Mouse (Mus musculus): Measurements from ENCODE around the gene Trim41. TPM values are rescaled to one million over a fixed set of nuclear protein-coding genes. Genes with fewer than 3 reads are reported as not detected.

Trim41 gene
- 5.8 and 6.1 TPM in 2 replicates for polyA plus RNA-seq (2014; fragmentation: Nextera tagmentation; extraction: Ambion mirVana)

GRCm38 (mm10) chr11:48816800-48817665, at the start of gene Trim41:
Gene Trim41 (minus strand): TSS chr11:48817353.
- Histone ChIP-seq H3K4me3 (ENCODE audit: low read length) (peak within 1 kb of the TSS; percentile 78), H3K9ac (ENCODE audit: low read depth, low read length) (peak within 1 kb of the TSS; percentile 91), H3K36me3 (ENCODE audit: control insufficient read depth, insufficient read depth, low read length) (peaks cover 25% of the 10 kb centered on the region), H3K4me2 (replicated peaks; ENCODE audit: low read depth, low read length) (peak within 1 kb of the TSS; percentile 81), H3K9me3 (ENCODE audit: control insufficient read depth, low read length) (no peaks in the 10 kb centered on the region), H3K27me3 (ENCODE audit: control insufficient read depth, insufficient read depth, low read length) (no peaks in the 10 kb centered on the region), H3K27ac (ENCODE audit: low read depth, low read length) (peak within 1 kb of the TSS; percentile 96), H3K4me1 (ENCODE audit: control insufficient read depth, insufficient read depth, low read length) (peaks cover 16% of the 10 kb centered on the region)
- ATAC-seq (ENCODE audit: low FRiP score, low TSS enrichment) = peak; percentile 96
- under 1% methylated on average over 69 of the region's 77 CpGs for WGBS

- peaks cover 4% of the 10 kb centered on the region; the same call in 1 of the 2 replicates for H3K4me1 ChIP-seq (ENCODE audit: control insufficient read depth, insufficient read depth, low read length)
- peaks cover 5% of the 10 kb centered on the region; the same call in 1 of the 2 replicates for H3K36me3 ChIP-seq (ENCODE audit: control insufficient read depth, insufficient read depth, low read length)
- no peak overlapping the region for H3K27ac ChIP-seq (ENCODE audit: low read depth, low read length)
- H3K9me3 ChIP-seq (ENCODE audit: control insufficient read depth, low read length) = no peaks in the 10 kb centered on the region
- no peak overlapping the region for H3K4me3 ChIP-seq (ENCODE audit: low read length)
- no peak overlapping the region for H3K9ac ChIP-seq (ENCODE audit: low read depth, low read length)
- H3K27me3 ChIP-seq (ENCODE audit: control insufficient read depth, insufficient read depth, low read length) = no peaks in the 10 kb centered on the region
- no peak for ATAC-seq (ENCODE audit: low FRiP score, low TSS enrichment)
- 93% methylated on average over 9 of the region's 9 CpGs for WGBS
- no peak overlapping the region for H3K4me2 ChIP-seq (replicated peaks; ENCODE audit: low read depth, low read length)
Measured at GRCm38 (mm10) chr11:48866481-48866880, 49.3 kb upstream of the Trim41 start.

- Histone ChIP-seq H3K36me3 (ENCODE audit: control insufficient read depth, insufficient read depth, low read length) (peaks cover 5% of the 10 kb centered on the region; the same call in 1 of the 2 replicates), H3K4me3 (ENCODE audit: low read length) (no peak overlapping the region), H3K9ac (ENCODE audit: low read depth, low read length) (no peak overlapping the region), H3K4me2 (replicated peaks; ENCODE audit: low read depth, low read length) (no peak overlapping the region), H3K27me3 (ENCODE audit: control insufficient read depth, insufficient read depth, low read length) (peaks cover 6% of the 10 kb centered on the region; the same call in 1 of the 2 replicates), H3K4me1 (ENCODE audit: control insufficient read depth, insufficient read depth, low read length) (no peaks in the 10 kb centered on the region), H3K27ac (ENCODE audit: low read depth, low read length) (no peak overlapping the region), H3K9me3 (ENCODE audit: control insufficient read depth, low read length) (no peaks in the 10 kb centered on the region)
- no peak for ATAC-seq (ENCODE audit: low FRiP score, low TSS enrichment)
- whole genome bisulfite sequencing = 90% methylated on average over 3 of the region's 3 CpGs
Measured at GRCm38 (mm10) chr11:48863808-48864207, 46.7 kb upstream of the Trim41 start.

- peaks cover 5% of the 10 kb centered on the region; the same call in 1 of the 2 replicates for H3K36me3 ChIP-seq (ENCODE audit: control insufficient read depth, insufficient read depth, low read length)
- H3K9ac ChIP-seq (ENCODE audit: low read depth, low read length) = no peak overlapping the region
- no peak overlapping the region for H3K27ac ChIP-seq (ENCODE audit: low read depth, low read length)
- no peak overlapping the region for H3K4me2 ChIP-seq (replicated peaks; ENCODE audit: low read depth, low read length)
- ATAC-seq (ENCODE audit: low FRiP score, low TSS enrichment) = no peak
- H3K9me3 ChIP-seq (ENCODE audit: control insufficient read depth, low read length) = no peaks in the 10 kb centered on the region
- H3K27me3 ChIP-seq (ENCODE audit: control insufficient read depth, insufficient read depth, low read length) = peaks cover 6% of the 10 kb centered on the region; the same call in 1 of the 2 replicates
- 86% methylated on average over 1 of the region's 1 CpGs for WGBS
- peaks cover 4% of the 10 kb centered on the region; the same call in 1 of the 2 replicates for H3K4me1 ChIP-seq (ENCODE audit: control insufficient read depth, insufficient read depth, low read length)
- H3K4me3 ChIP-seq (ENCODE audit: low read length) = no peak overlapping the region
Measured at GRCm38 (mm10) chr11:48862784-48863319, 45.7 kb upstream of the Trim41 start.

GRCm38 (mm10) chr11:48859014-48859413, 41.9 kb upstream of the Trim41 start:
- 0% methylated on average over 6 of the region's 6 CpGs for WGBS
- no peaks in the 10 kb centered on the region for H3K9me3 ChIP-seq (ENCODE audit: control insufficient read depth, low read length)
- peak overlapping the region; percentile 45 for H3K4me3 ChIP-seq (ENCODE audit: low read length)
- H3K4me2 ChIP-seq (replicated peaks; ENCODE audit: low read depth, low read length) = peak overlapping the region; percentile 83
- peaks cover 6% of the 10 kb centered on the region; the same call in 1 of the 2 replicates for H3K27me3 ChIP-seq (ENCODE audit: control insufficient read depth, insufficient read depth, low read length)
- no peaks in the 10 kb centered on the region for H3K36me3 ChIP-seq (ENCODE audit: control insufficient read depth, insufficient read depth, low read length)
- H3K4me1 ChIP-seq (ENCODE audit: control insufficient read depth, insufficient read depth, low read length) = peaks cover 7% of the 10 kb centered on the region; the same call in 1 of the 2 replicates
- no peak overlapping the region for H3K27ac ChIP-seq (ENCODE audit: low read depth, low read length)
- no peak overlapping the region for H3K9ac ChIP-seq (ENCODE audit: low read depth, low read length)
- ATAC-seq (ENCODE audit: low FRiP score, low TSS enrichment) = no peak

- under 1% methylated on average over 31 of the region's 31 CpGs for WGBS
- no peaks in the 10 kb centered on the region for H3K27me3 ChIP-seq (ENCODE audit: control insufficient read depth, insufficient read depth, low read length)
- no peaks in the 10 kb centered on the region for H3K36me3 ChIP-seq (ENCODE audit: control insufficient read depth, insufficient read depth, low read length)
- ATAC-seq (ENCODE audit: low FRiP score, low TSS enrichment) = peak; percentile 53
- peaks cover 6% of the 10 kb centered on the region; the same call in 1 of the 2 replicates for H3K9me3 ChIP-seq (ENCODE audit: control insufficient read depth, low read length)
- peak overlapping the region; percentile 76 for H3K4me2 ChIP-seq (replicated peaks; ENCODE audit: low read depth, low read length)
- H3K27ac ChIP-seq (ENCODE audit: low read depth, low read length) = no peak overlapping the region
- peak overlapping the region; percentile 56 for H3K4me3 ChIP-seq (ENCODE audit: low read length)
- H3K9ac ChIP-seq (ENCODE audit: low read depth, low read length) = peak overlapping the region; percentile 44
- peaks cover 11% of the 10 kb centered on the region; the same call in 1 of the 2 replicates for H3K4me1 ChIP-seq (ENCODE audit: control insufficient read depth, insufficient read depth, low read length)
Measured at GRCm38 (mm10) chr11:48853474-48854180, 36.5 kb upstream of the Trim41 start.

- Histone ChIP-seq H3K4me1 (ENCODE audit: control insufficient read depth, insufficient read depth, low read length) (0 out of 2 replicates have a peak, but pooled peaks cover 7% of the 10 kb centered on the region), H3K4me3 (ENCODE audit: low read length) (peak overlapping the region; percentile 56), H3K9ac (ENCODE audit: low read depth, low read length) (peak overlapping the region; percentile 44), H3K4me2 (replicated peaks; ENCODE audit: low read depth, low read length) (peak overlapping the region; percentile 76), H3K27me3 (ENCODE audit: control insufficient read depth, insufficient read depth, low read length) (no peaks in the 10 kb centered on the region), H3K36me3 (ENCODE audit: control insufficient read depth, insufficient read depth, low read length) (no peaks in the 10 kb centered on the region), H3K27ac (ENCODE audit: low read depth, low read length) (no peak overlapping the region), H3K9me3 (ENCODE audit: control insufficient read depth, low read length) (peaks cover 6% of the 10 kb centered on the region; the same call in 1 of the 2 replicates)
- 8% methylated on average over 23 of the region's 23 CpGs for WGBS
- ATAC-seq (ENCODE audit: low FRiP score, low TSS enrichment) = no peak
Measured at GRCm38 (mm10) chr11:48852624-48853473, 35.7 kb upstream of the Trim41 start.

- WGBS = 72% methylated on average over 4 of the region's 4 CpGs
Measured at GRCm38 (mm10) chr11:48852190-48852589, 35.0 kb upstream of the Trim41 start.

More at GRCm38 (mm10) chr11:48852190-48852589, 35.0 kb upstream of the Trim41 start:
- H3K36me3 ChIP-seq (ENCODE audit: control insufficient read depth, insufficient read depth, low read length) = no peaks in the 10 kb centered on the region
- no peak overlapping the region for H3K9ac ChIP-seq (ENCODE audit: low read depth, low read length)
- H3K9me3 ChIP-seq (ENCODE audit: control insufficient read depth, low read length) = peaks cover 6% of the 10 kb centered on the region; the same call in 1 of the 2 replicates
- H3K27ac ChIP-seq (ENCODE audit: low read depth, low read length) = no peak overlapping the region
- H3K4me2 ChIP-seq (replicated peaks; ENCODE audit: low read depth, low read length) = no peak overlapping the region
- no peaks in the 10 kb centered on the region for H3K27me3 ChIP-seq (ENCODE audit: control insufficient read depth, insufficient read depth, low read length)
- H3K4me1 ChIP-seq (ENCODE audit: control insufficient read depth, insufficient read depth, low read length) = 0 out of 2 replicates have a peak, but pooled peaks cover 7% of the 10 kb centered on the region
- H3K4me3 ChIP-seq (ENCODE audit: low read length) = no peak overlapping the region
- no peak for ATAC-seq (ENCODE audit: low FRiP score, low TSS enrichment)

Measured in kidney, embryonic 14.5 days (tissue).